Mouse (Mus musculus): ENCODE results near the gene Phox2a. TPM values are rescaled to one million over a fixed set of nuclear protein-coding genes. Genes with fewer than 3 reads are reported as not detected.

The Phox2a gene
- polyA plus RNA-seq (2014; fragmentation: Nextera tagmentation; extraction: Ambion mirVana): 0.12 and 0.44 TPM in 2 replicates

DNA sequence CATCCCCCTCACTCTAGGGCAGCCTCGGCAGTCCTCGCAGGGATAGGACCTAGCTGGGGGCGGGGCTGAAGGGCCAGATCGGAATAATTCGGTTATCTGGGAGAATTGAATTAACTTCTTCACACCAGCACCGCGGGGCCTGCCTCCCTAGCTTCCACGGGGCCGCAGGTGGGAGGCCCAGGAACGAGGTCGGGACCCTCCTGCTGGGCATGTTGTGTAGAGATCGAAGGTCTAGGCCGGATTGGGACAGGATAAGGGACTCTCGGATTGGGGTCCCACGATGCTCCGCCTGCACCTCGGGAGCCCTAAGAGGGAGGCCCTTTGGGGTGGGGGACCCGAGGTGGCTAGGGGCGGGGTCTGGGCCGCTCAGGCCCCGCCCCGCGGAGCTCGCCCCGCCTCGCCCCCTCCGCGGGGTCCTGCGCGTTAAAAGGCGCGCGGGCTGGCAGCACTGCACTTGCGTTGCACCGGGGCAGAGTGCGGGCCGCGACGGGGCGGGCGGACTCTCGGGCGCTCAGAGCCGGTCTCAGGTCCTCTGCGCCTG, at the start of gene Phox2a:
TSS of gene Phox2a (plus strand) at position 453 of the 541 bp plus-strand sequence.
- WGBS: 1% methylated on average over 39 of the region's 45 CpGs
- peaks cover 24% of the 10 kb centered on the region for H3K4me1 ChIP-seq (replicated peaks; ENCODE audit: control insufficient read depth, insufficient read depth, low read length)
- peak within 1 kb of the TSS; percentile 48 for H3K4me2 ChIP-seq (ENCODE audit: low read depth, low read length, severe bottlenecking)
- H3K9ac ChIP-seq (ENCODE audit: low read length): 0 out of 2 replicates have a peak within 1 kb of the TSS, but pooled peaks have one; percentile 6
- H3K4me3 ChIP-seq (ENCODE audit: low read depth, low read length): peak within 1 kb of the TSS; percentile 29
- no peaks in the 10 kb centered on the region for H3K36me3 ChIP-seq (ENCODE audit: control insufficient read depth, insufficient read depth, low read length)
- no peaks in the 10 kb centered on the region; the same call in 1 of the 2 replicates for H3K9me3 ChIP-seq (ENCODE audit: control insufficient read depth, low read length)
- peaks cover 61% of the 10 kb centered on the region for H3K27me3 ChIP-seq (ENCODE audit: control insufficient read depth, insufficient read depth, low read length)
- H3K27ac ChIP-seq (ENCODE audit: low read depth, low read length): no peak within 1 kb of the TSS
- ATAC-seq (replicated peaks; ENCODE audit: low FRiP score) (no peak), DNase-seq (ENCODE audit: low spot score) (no peak)

DNA sequence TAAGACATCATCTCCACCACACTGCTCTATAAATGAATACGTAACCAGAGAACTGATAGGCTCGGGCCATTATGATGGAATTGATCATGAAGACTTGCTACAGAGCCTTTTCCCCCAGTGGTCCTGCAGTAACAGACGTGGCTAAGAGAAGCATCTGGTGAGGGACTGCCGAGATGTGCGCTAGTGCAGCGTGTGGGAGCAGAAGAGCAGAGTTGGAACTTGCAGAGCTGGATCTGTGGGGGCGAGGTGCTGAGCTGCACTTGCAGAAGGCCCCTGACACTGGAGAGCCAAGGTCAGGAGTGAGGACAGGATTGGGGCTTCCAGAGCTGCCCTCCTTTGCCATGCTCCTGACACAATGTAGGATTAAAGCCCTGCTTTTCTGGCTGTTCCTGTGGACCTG, 48.1 kb upstream of the Phox2a start:
- H3K4me1 ChIP-seq (replicated peaks; ENCODE audit: control insufficient read depth, insufficient read depth, low read length): no peaks in the 10 kb centered on the region
- H3K4me3 ChIP-seq (ENCODE audit: low read depth, low read length): no peak overlapping the region
- no peak overlapping the region for H3K27ac ChIP-seq (ENCODE audit: low read depth, low read length)
- no peaks in the 10 kb centered on the region for H3K36me3 ChIP-seq (ENCODE audit: control insufficient read depth, insufficient read depth, low read length)
- no peak for ATAC-seq (replicated peaks; ENCODE audit: low FRiP score)
- no peaks in the 10 kb centered on the region for H3K27me3 ChIP-seq (ENCODE audit: control insufficient read depth, insufficient read depth, low read length)
- 86% methylated on average over 7 of the region's 7 CpGs for WGBS
- no peaks in the 10 kb centered on the region for H3K9me3 ChIP-seq (ENCODE audit: control insufficient read depth, low read length)
- no peak for DNase-seq (ENCODE audit: low spot score)
- H3K9ac ChIP-seq (ENCODE audit: low read length): no peak overlapping the region
- no peak overlapping the region for H3K4me2 ChIP-seq (ENCODE audit: low read depth, low read length, severe bottlenecking)

DNA sequence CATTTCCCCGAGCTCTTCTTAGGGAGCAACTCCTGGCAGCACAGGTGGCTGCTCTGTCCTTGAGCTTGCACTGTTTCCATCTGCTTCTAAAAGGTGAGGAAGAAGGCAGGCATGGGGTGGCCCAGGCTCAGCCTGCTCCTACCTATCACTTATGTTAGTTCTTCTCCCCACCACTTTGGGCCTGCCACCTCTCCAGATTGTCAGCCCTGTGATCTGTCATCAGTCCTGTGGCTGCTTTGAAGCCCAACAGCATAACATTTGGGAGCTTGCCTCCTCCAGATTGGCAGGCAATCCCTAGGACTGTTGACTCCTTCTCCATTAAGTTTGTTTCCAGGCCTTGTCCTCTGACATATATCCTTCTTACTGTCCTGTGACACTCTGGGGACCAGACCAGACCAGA, 46.5 kb upstream of the Phox2a start:
- Histone ChIP-seq H3K27me3 (ENCODE audit: control insufficient read depth, insufficient read depth, low read length) (no peaks in the 10 kb centered on the region), H3K27ac (ENCODE audit: low read depth, low read length) (no peak overlapping the region)
- WGBS: 83% methylated on average over 1 of the region's 1 CpGs

DNA sequence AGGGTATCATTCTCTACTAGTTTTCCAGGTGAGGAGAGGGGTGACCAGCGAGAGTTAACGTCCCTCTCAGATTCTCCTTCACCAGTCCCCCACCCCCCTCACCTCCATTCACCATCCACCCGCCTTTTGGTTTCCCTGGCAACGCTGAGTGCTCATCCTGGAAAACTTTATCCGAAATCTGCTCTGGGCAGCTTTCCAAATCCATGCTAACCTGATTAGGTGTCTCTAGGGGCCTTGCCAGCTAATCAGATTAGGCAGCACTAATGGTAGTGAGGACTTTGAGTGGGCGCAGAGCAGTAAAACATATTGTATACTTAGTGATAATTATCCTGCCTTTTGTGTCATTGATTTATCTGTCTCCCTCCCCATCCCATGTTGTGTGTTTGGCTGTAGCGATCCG, 45.4 kb upstream of the Phox2a start:
- WGBS: 49% methylated on average over 8 of the region's 8 CpGs
- Histone ChIP-seq H3K4me2 (ENCODE audit: low read depth, low read length, severe bottlenecking) (no peak overlapping the region), H3K9me3 (ENCODE audit: control insufficient read depth, low read length) (no peaks in the 10 kb centered on the region), H3K27ac (ENCODE audit: low read depth, low read length) (no peak overlapping the region), H3K4me3 (ENCODE audit: low read depth, low read length) (no peak overlapping the region), H3K27me3 (ENCODE audit: control insufficient read depth, insufficient read depth, low read length) (no peaks in the 10 kb centered on the region), H3K4me1 (replicated peaks; ENCODE audit: control insufficient read depth, insufficient read depth, low read length) (no peaks in the 10 kb centered on the region), H3K36me3 (ENCODE audit: control insufficient read depth, insufficient read depth, low read length) (no peaks in the 10 kb centered on the region), H3K9ac (ENCODE audit: low read length) (no peak overlapping the region)
- DNase-seq (ENCODE audit: low spot score): no peak
- no peak for ATAC-seq (replicated peaks; ENCODE audit: low FRiP score)

More for the DNA sequence above, 46.5 kb upstream of the Phox2a start:
- Histone ChIP-seq H3K9me3 (ENCODE audit: control insufficient read depth, low read length) (no peaks in the 10 kb centered on the region), H3K4me2 (ENCODE audit: low read depth, low read length, severe bottlenecking) (no peak overlapping the region), H3K36me3 (ENCODE audit: control insufficient read depth, insufficient read depth, low read length) (no peaks in the 10 kb centered on the region), H3K4me1 (replicated peaks; ENCODE audit: control insufficient read depth, insufficient read depth, low read length) (no peaks in the 10 kb centered on the region), H3K4me3 (ENCODE audit: low read depth, low read length) (no peak overlapping the region), H3K9ac (ENCODE audit: low read length) (no peak overlapping the region)
- no peak for DNase-seq (ENCODE audit: low spot score)
- ATAC-seq (replicated peaks; ENCODE audit: low FRiP score): no peak

DNA sequence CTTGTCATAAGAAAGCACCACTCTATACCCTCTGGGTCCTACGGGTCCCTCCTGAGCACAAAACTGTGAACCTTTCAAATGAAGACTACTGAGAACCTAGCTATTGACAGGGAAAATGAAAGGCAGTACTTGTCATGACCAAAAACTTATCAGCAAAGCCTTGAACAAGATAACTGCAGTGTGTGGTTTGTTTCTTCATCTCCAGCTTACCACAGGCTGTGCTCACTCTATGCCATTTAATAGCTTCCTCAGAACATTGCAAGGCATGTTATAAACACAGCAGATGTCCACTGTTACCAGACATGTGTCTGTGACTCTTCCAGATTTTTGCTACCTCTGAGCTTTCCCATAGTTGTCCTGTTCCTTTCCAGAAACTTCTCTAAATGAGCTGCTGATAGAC, 41.1 kb upstream of the Phox2a start:
- Histone ChIP-seq H3K4me1 (replicated peaks; ENCODE audit: control insufficient read depth, insufficient read depth, low read length) (no peaks in the 10 kb centered on the region), H3K9me3 (ENCODE audit: control insufficient read depth, low read length) (no peaks in the 10 kb centered on the region), H3K9ac (ENCODE audit: low read length) (no peak overlapping the region), H3K36me3 (ENCODE audit: control insufficient read depth, insufficient read depth, low read length) (no peaks in the 10 kb centered on the region; the same call in 1 of the 2 replicates), H3K4me2 (ENCODE audit: low read depth, low read length, severe bottlenecking) (no peak overlapping the region), H3K27me3 (ENCODE audit: control insufficient read depth, insufficient read depth, low read length) (no peaks in the 10 kb centered on the region), H3K27ac (ENCODE audit: low read depth, low read length) (no peak overlapping the region), H3K4me3 (ENCODE audit: low read depth, low read length) (no peak overlapping the region)
- DNase-seq (ENCODE audit: low spot score): no peak
- 94% methylated on average over 1 of the region's 1 CpGs for WGBS
- no peak for ATAC-seq (replicated peaks; ENCODE audit: low FRiP score)

DNA sequence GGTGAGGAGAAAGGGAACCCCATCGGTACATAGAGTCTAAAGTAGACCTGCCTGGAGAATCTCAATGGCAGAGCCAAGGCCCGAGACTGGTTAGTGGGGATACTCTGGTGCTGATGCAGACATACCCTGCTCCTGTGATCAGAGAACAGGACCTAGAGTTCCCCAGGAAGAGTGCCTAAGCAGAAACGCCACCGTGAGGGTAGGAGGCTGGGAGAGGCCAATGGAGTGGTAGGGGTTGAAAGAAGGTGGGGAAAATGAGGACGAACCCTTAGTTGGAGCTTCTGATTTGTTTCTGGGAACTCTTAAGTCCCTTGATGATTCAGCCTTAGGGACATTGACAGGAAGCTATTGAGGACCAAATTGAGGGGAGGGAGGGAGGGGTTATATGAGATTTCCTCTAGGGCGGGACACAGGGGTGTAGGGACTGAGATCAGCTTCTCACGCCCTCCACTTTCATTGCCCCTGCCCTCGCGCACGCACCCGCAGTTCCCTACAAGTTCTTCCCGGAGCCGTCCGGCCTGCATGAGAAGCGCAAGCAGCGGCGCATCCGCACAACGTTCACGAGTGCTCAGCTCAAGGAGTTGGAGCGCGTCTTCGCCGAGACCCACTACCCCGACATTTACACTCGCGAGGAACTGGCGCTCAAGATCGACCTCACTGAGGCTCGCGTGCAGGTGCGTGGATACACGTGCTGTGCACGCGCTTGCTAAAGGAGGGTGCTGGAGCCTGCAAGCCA, 2.4 kb downstream of the Phox2a start:
- Histone ChIP-seq H3K4me3 (ENCODE audit: low read depth, low read length) (peak overlapping the region; percentile 38; the same call in 1 of the 2 replicates), H3K9me3 (ENCODE audit: control insufficient read depth, low read length) (no peaks in the 10 kb centered on the region), H3K36me3 (ENCODE audit: control insufficient read depth, insufficient read depth, low read length) (peaks cover 2% of the 10 kb centered on the region; the same call in 1 of the 2 replicates), H3K9ac (ENCODE audit: low read length) (no peak overlapping the region), H3K27me3 (ENCODE audit: control insufficient read depth, insufficient read depth, low read length) (peaks cover 61% of the 10 kb centered on the region), H3K27ac (ENCODE audit: low read depth, low read length) (no peak overlapping the region), H3K4me2 (ENCODE audit: low read depth, low read length, severe bottlenecking) (peak overlapping the region; percentile 42; the same call in 1 of the 2 replicates), H3K4me1 (replicated peaks; ENCODE audit: control insufficient read depth, insufficient read depth, low read length) (peaks cover 24% of the 10 kb centered on the region)
- ATAC-seq (replicated peaks; ENCODE audit: low FRiP score) (no peak), DNase-seq (ENCODE audit: low spot score) (no peak)
- WGBS: 2% methylated on average over 35 of the region's 35 CpGs

DNA sequence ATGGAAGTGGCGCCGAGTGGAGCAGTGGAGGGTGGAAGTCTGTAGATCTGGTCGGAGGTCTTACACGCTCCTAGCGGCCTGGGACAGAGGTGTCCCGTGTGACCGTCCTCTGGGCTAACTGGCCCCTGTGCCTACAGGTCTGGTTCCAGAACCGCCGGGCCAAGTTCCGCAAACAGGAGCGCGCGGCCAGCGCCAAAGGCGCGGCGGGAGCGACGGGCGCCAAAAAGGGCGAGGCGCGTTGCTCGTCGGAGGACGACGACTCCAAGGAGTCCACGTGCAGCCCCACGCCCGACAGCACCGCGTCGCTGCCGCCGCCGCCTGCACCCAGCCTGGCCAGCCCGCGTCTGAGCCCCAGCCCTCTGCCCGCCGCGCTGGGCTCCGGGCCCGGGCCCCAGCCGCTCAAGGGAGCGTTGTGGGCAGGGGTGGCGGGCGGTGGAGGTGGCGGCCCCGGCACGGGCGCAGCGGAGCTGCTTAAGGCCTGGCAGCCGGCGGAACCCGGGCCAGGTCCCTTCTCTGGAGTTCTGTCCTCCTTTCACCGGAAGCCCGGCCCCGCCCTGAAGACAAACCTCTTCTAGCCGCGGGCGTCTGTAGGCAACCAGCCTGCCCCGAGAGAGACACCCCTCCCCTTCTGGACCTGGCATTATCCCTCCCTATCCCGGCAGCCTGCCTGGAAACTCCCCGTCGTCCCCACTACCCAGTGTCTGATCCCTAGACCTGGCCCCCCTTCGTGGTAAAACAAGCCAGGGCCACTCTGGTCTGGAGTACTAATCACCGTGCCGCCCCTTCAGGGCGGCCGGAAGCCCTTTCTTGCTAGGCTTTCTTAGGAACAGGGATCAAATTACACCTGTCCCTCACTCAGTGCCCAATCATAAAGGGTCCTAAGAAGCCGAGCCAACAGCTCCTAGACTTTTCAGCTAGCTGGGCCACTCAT, 3.7 kb downstream of the Phox2a start:
- WGBS: under 1% methylated on average over 68 of the region's 71 CpGs
- H3K27ac ChIP-seq (ENCODE audit: low read depth, low read length): peak overlapping the region; percentile 31; the same call in 1 of the 2 replicates

More for the DNA sequence above, 3.7 kb downstream of the Phox2a start:
- Histone ChIP-seq H3K4me1 (replicated peaks; ENCODE audit: control insufficient read depth, insufficient read depth, low read length) (peaks cover 24% of the 10 kb centered on the region), H3K9me3 (ENCODE audit: control insufficient read depth, low read length) (no peaks in the 10 kb centered on the region), H3K27me3 (ENCODE audit: control insufficient read depth, insufficient read depth, low read length) (peaks cover 58% of the 10 kb centered on the region), H3K36me3 (ENCODE audit: control insufficient read depth, insufficient read depth, low read length) (peaks cover 6% of the 10 kb centered on the region; the same call in 1 of the 2 replicates), H3K4me3 (ENCODE audit: low read depth, low read length) (peak overlapping the region; percentile 38), H3K4me2 (ENCODE audit: low read depth, low read length, severe bottlenecking) (peak overlapping the region; percentile 84), H3K9ac (ENCODE audit: low read length) (peak overlapping the region; percentile 66)
- peak; percentile 84 for DNase-seq (ENCODE audit: low spot score)
- peak; percentile 80 for ATAC-seq (replicated peaks; ENCODE audit: low FRiP score)

Measured in forebrain, embryonic 11.5 days (tissue).